Mouse (Mus musculus) kidney, adult 2 months (tissue): ENCODE measurements around the gene Senp1.

Source experiments
- CTCF ChIP-seq: fragments of 200-500 bp; conservative IDR thresholded peaks from 2 replicates; pipeline ENCODE4 v1.5.1; 2011; ENCODE audit warnings: low read depth, mild to moderate bottlenecking, control low read depth, low read length, moderate library complexity, mixed read lengths; ENCODE audit not compliant: insufficient read depth, insufficient read length
- POLR2A ChIP-seq: fragments of 200-500 bp; IDR thresholded peaks from one replicate; pipeline ENCODE4 v1.6.1; 2011; ENCODE audit warnings: low read depth, low read length, control low read depth

DNA sequence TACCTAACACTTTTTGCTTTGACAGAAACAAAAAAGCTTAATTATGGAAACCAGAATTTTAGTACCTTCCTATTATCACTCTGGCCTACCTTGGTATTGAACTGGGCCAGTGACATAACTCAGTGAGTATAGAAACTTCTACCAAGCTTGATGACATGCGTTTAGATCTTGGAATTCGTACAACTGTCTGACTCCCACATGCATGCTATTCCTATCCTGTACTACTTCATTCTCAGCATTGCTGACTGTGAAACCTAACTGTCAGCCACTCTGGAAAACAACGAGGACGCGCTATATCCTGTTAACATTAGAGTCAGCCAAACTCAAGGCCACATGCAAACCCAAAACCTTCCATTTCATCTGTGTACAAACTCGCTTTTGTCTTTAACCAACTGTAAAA lies 49.6 kb downstream of the Senp1 start:
- TF ChIP-seq CTCF: no peak
- TF ChIP-seq POLR2A: no peak
